Mouse (Mus musculus): Measurements from ENCODE around the gene Svs6. TPM values are rescaled to one million over a fixed set of nuclear protein-coding genes. Genes with fewer than 3 reads are reported as not detected.

The Svs6 gene
- polyA plus RNA-seq, 1 experiment from 2014 or later = not detected

GRCm38 (mm10) chr2:164356177-164356967 is 39.8 kb downstream of the Svs6 start:
- Histone ChIP-seq H3K4me2 (no peak overlapping the region), H3K36me3 (no peaks in the 10 kb centered on the region), H3K9me3 (no peaks in the 10 kb centered on the region), H3K27me3 (no peaks in the 10 kb centered on the region), H3K4me3 (no peak overlapping the region), H3K9ac (no peak overlapping the region), H3K27ac (no peak overlapping the region), H3K4me1 (peaks cover 6% of the 10 kb centered on the region; the same call in 1 of the 2 replicates)
- ATAC-seq (ENCODE audit: borderline replicate concordance, extremely low read depth, low FRiP score, low TSS enrichment) = no peak
- 66% methylated on average over 11 of the region's 11 CpGs for WGBS

- H3K9ac ChIP-seq = no peak overlapping the region
- H3K9me3 ChIP-seq = no peaks in the 10 kb centered on the region
- H3K36me3 ChIP-seq = no peaks in the 10 kb centered on the region
- ATAC-seq (ENCODE audit: borderline replicate concordance, extremely low read depth, low FRiP score, low TSS enrichment) = no peak
- H3K4me3 ChIP-seq = no peak overlapping the region
- H3K4me1 ChIP-seq = peaks cover 8% of the 10 kb centered on the region; the same call in 1 of the 2 replicates
- H3K4me2 ChIP-seq = no peak overlapping the region
- H3K27me3 ChIP-seq = no peaks in the 10 kb centered on the region
- no peak overlapping the region for H3K27ac ChIP-seq
- 80% methylated on average over 3 of the region's 3 CpGs for WGBS
Observed at GRCm38 (mm10) chr2:164358373-164358772, 41.8 kb downstream of the Svs6 start.

- Histone ChIP-seq H3K27ac (no peak overlapping the region), H3K4me1 (peaks cover 9% of the 10 kb centered on the region; the same call in 1 of the 2 replicates), H3K4me3 (no peak overlapping the region), H3K4me2 (no peak overlapping the region), H3K9ac (no peak overlapping the region), H3K36me3 (no peaks in the 10 kb centered on the region), H3K9me3 (no peaks in the 10 kb centered on the region), H3K27me3 (no peaks in the 10 kb centered on the region)
- 82% methylated on average over 5 of the region's 5 CpGs for WGBS
- no peak for ATAC-seq (ENCODE audit: borderline replicate concordance, extremely low read depth, low FRiP score, low TSS enrichment)
Observed at GRCm38 (mm10) chr2:164359031-164359430, 42.5 kb downstream of the Svs6 start.

DNA sequence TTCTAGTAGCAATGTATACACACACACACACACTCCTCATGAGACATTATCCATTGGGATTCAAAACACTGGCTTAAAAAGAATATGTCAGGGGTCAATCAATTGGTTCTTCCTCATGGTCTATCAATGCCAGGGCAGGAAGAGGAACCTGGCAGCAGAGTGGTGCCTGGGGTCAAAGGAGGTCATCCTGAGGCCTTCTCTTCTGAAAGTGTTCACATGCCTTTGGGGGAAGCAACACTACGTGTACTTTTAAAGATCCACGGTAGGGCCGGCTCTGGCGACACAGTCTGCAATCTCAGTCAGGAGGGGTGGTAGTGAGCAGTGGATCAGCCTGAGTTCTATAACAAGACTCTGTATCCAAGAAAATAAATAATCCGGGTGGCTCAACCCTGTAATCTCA is 43.1 kb downstream of the Svs6 start:
- Histone ChIP-seq H3K27me3 (no peaks in the 10 kb centered on the region), H3K4me1 (peaks cover 9% of the 10 kb centered on the region; the same call in 1 of the 2 replicates), H3K36me3 (no peaks in the 10 kb centered on the region), H3K4me3 (no peak overlapping the region), H3K9ac (no peak overlapping the region), H3K4me2 (no peak overlapping the region), H3K27ac (no peak overlapping the region), H3K9me3 (no peaks in the 10 kb centered on the region)
- 72% methylated on average over 5 of the region's 5 CpGs for WGBS
- no peak for ATAC-seq (ENCODE audit: borderline replicate concordance, extremely low read depth, low FRiP score, low TSS enrichment)

DNA sequence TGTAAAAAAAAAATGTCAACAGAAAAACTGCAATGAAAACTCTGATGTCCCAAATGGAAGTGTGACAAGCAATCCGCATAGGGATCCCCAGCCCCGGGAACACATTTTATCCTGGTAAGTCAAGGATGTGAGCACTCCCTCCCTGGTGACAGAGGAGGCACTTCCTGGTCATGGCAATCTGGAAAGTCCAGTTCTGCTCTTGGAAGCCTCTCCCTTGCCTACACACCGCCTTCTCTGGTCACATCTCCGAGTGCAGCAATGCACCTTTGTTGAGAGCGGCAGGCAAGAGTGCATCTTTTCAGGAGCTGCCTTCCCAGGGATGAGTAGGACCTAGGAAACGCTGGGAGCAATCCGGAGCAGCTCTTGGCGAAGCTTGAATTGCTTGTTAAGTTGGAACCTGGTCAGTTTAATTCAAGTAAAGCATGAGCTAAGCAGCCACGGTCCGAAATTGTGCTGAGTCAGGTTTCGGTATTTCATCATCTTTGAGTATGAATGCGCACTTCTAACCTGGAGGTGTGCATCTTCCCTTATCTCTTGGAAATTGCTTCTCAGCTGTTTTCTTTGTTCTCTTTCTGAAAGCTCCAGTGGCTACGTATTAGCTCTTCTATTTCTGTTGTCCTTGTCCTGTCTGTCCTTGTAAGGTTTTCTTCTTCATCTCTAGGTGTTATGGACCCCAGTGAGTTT is 44.6 kb downstream of the Svs6 start:
- peaks cover 9% of the 10 kb centered on the region; the same call in 1 of the 2 replicates for H3K4me1 ChIP-seq
- no peaks in the 10 kb centered on the region for H3K36me3 ChIP-seq
- WGBS = 30% methylated on average over 13 of the region's 13 CpGs
- no peak overlapping the region for H3K9ac ChIP-seq
- no peaks in the 10 kb centered on the region for H3K27me3 ChIP-seq
- no peak for ATAC-seq (ENCODE audit: borderline replicate concordance, extremely low read depth, low FRiP score, low TSS enrichment)
- H3K4me2 ChIP-seq = no peak overlapping the region
- H3K27ac ChIP-seq = no peak overlapping the region
- H3K9me3 ChIP-seq = no peaks in the 10 kb centered on the region
- no peak overlapping the region for H3K4me3 ChIP-seq

- 32% methylated on average over 3 of the region's 3 CpGs for WGBS
Observed at GRCm38 (mm10) chr2:164366947-164367346, 50.4 kb downstream of the Svs6 start.

More at GRCm38 (mm10) chr2:164366947-164367346, 50.4 kb downstream of the Svs6 start:
- Histone ChIP-seq H3K27me3 (no peaks in the 10 kb centered on the region), H3K27ac (no peak overlapping the region), H3K36me3 (no peaks in the 10 kb centered on the region), H3K4me2 (no peak overlapping the region), H3K4me3 (no peak overlapping the region), H3K9me3 (no peaks in the 10 kb centered on the region), H3K9ac (no peak overlapping the region), H3K4me1 (0 out of 2 replicates have a peak, but pooled peaks cover 4% of the 10 kb centered on the region)
- no peak for ATAC-seq (ENCODE audit: borderline replicate concordance, extremely low read depth, low FRiP score, low TSS enrichment)

Small RNAs within 50 kb of the gene (microRNA-seq; reads per million reads assigned to microRNA genes)
- not detected for gene Mir7678

Other genes starting within 250 kb of the Svs6 start
- gene Stk4, start 246.4 kb upstream of the Svs6 start, polyA plus RNA-seq (2015; fragmentation: Nextera tagmentation; extraction: Ambion mirVana) = 20.3 and 23.2 TPM in 2 replicates
- gene Tomm34, start 245.6 kb upstream of the Svs6 start, polyA plus RNA-seq (2015; fragmentation: Nextera tagmentation; extraction: Ambion mirVana) = 52.3 and 53.0 TPM in 2 replicates
- gene Kcns1, start 145.6 kb upstream of the Svs6 start, polyA plus RNA-seq (2015; fragmentation: Nextera tagmentation; extraction: Ambion mirVana) = not detected in 2 replicates
- gene Wfdc5, start 134.0 kb upstream of the Svs6 start, polyA plus RNA-seq (2015; fragmentation: Nextera tagmentation; extraction: Ambion mirVana) = not detected in 2 replicates
- gene Wfdc12, start 126.1 kb upstream of the Svs6 start, polyA plus RNA-seq (2015; fragmentation: Nextera tagmentation; extraction: Ambion mirVana) = not detected in 2 replicates
- not detected in 2 replicates for gene Wfdc15a, start 116.6 kb upstream of the Svs6 start, polyA plus RNA-seq (2015; fragmentation: Nextera tagmentation; extraction: Ambion mirVana)
- 0.45 TPM in 1 of 2 replicates, not detected in the other for gene Wfdc15b, start 95.1 kb upstream of the Svs6 start, polyA plus RNA-seq (2015; fragmentation: Nextera tagmentation; extraction: Ambion mirVana)
- not detected in 2 replicates for gene Svs2, start 78.3 kb upstream of the Svs6 start, polyA plus RNA-seq (2015; fragmentation: Nextera tagmentation; extraction: Ambion mirVana)
- not detected in 2 replicates for gene Svs3b, start 60.1 kb upstream of the Svs6 start, polyA plus RNA-seq (2015; fragmentation: Nextera tagmentation; extraction: Ambion mirVana)
- gene Svs4, start 38.3 kb upstream of the Svs6 start, polyA plus RNA-seq (2015; fragmentation: Nextera tagmentation; extraction: Ambion mirVana) = not detected in 2 replicates
- not detected in 2 replicates for gene Svs3a, start 27.5 kb upstream of the Svs6 start, polyA plus RNA-seq (2015; fragmentation: Nextera tagmentation; extraction: Ambion mirVana)
- gene Svs5, start 16.0 kb downstream of the Svs6 start, polyA plus RNA-seq (2015; fragmentation: Nextera tagmentation; extraction: Ambion mirVana) = not detected in 2 replicates
- 1.4 and 1.6 TPM in 2 replicates for gene Slpi, start 72.3 kb downstream of the Svs6 start, polyA plus RNA-seq (2015; fragmentation: Nextera tagmentation; extraction: Ambion mirVana)
- gene Rbpjl, start 86.4 kb downstream of the Svs6 start, polyA plus RNA-seq (2015; fragmentation: Nextera tagmentation; extraction: Ambion mirVana) = 9.4 and 10.7 TPM in 2 replicates
- 41.3 and 42.7 TPM in 2 replicates for gene Matn4, start 88.4 kb downstream of the Svs6 start, polyA plus RNA-seq (2015; fragmentation: Nextera tagmentation; extraction: Ambion mirVana)
- gene Sdc4, start 127.1 kb downstream of the Svs6 start, polyA plus RNA-seq (2015; fragmentation: Nextera tagmentation; extraction: Ambion mirVana) = 161 and 178 TPM in 2 replicates
- gene Sys1, start 140.2 kb downstream of the Svs6 start, polyA plus RNA-seq (2015; fragmentation: Nextera tagmentation; extraction: Ambion mirVana) = 65.8 and 69.0 TPM in 2 replicates
- gene Gm20458, start 144.2 kb downstream of the Svs6 start, polyA plus RNA-seq (2015; fragmentation: Nextera tagmentation; extraction: Ambion mirVana) = 17.1 and 17.6 TPM in 2 replicates
- not detected in 2 replicates for gene Trp53tg5, start 157.0 kb downstream of the Svs6 start, polyA plus RNA-seq (2015; fragmentation: Nextera tagmentation; extraction: Ambion mirVana)
- 8.8 and 10.1 TPM in 2 replicates for gene Dbndd2, start 169.4 kb downstream of the Svs6 start, polyA plus RNA-seq (2015; fragmentation: Nextera tagmentation; extraction: Ambion mirVana)
- gene Pigt, start 180.8 kb downstream of the Svs6 start, polyA plus RNA-seq (2015; fragmentation: Nextera tagmentation; extraction: Ambion mirVana) = 60.8 and 64.6 TPM in 2 replicates
- gene Wfdc2, start 245.7 kb downstream of the Svs6 start, polyA plus RNA-seq (2015; fragmentation: Nextera tagmentation; extraction: Ambion mirVana) = 404 and 415 TPM in 2 replicates